Comparison of ENCODE assay signal across 13 mouse cellular contexts in genomic region chr2:160313595-160314007, GRCm38 (mm10). TPM values are rescaled to one million over a fixed set of nuclear protein-coding genes. Genes with fewer than 3 reads are reported as not detected.
DNase-seq lines count a peak whose midpoint lies in the region; ATAC-seq lines count a peak whose summit lies in the region.
"Had no signal": no experiment of that assay in that cellular context is flagged by ENCODE, and none has a peak within 500 bp of the region (broad histone marks: within the 10 kb centered on the region; RNA-seq: fewer than 3 reads in every experiment).

No protein-coding gene starts in this region.

- H3K9ac ChIP-seq in limb, embryonic 13.5 days, result no peak overlapping the region
- no peak overlapping the region for H3K9ac ChIP-seq in neural tube, embryonic 15.5 days (replicated peaks)

- DNase-seq in adrenal gland, postnatal 10 days, result peak; percentile 40
- no peak for DNase-seq in adrenal gland, adult 8-10 months
- no peak for DNase-seq in limb, embryonic 10.5 days (ENCODE audit: low spot score)
- peak; percentile 4 for DNase-seq in ZHBTc4 (ENCODE audit: low read depth, low spot score)
- DNase-seq in cerebellum, adult 11-12 months, result no peak
- DNase-seq: liver had no signal

- H3K36me3 ChIP-seq in limb, embryonic 13.5 days, result no peaks in the 10 kb centered on the region
- no peaks in the 10 kb centered on the region for H3K36me3 ChIP-seq in limb, embryonic 10.5 days
- H3K36me3 ChIP-seq in neural tube, embryonic 15.5 days, result no peaks in the 10 kb centered on the region
- H3K36me3 ChIP-seq: hindbrain, embryonic 10.5 days had no signal

- H3K27me3 ChIP-seq in limb, embryonic 13.5 days, result peaks cover 7% of the 10 kb centered on the region; the same call in 1 of the 2 replicates
- H3K27me3 ChIP-seq in limb, embryonic 10.5 days (ENCODE audit: low read depth, poor library complexity, severe bottlenecking), result peaks cover 9% of the 10 kb centered on the region; the same call in 1 of the 2 replicates
- 0 out of 2 replicates have a peak, but pooled peaks cover 4% of the 10 kb centered on the region for H3K27me3 ChIP-seq in neural tube, embryonic 15.5 days (replicated peaks)

- no peak overlapping the region for H3K27ac ChIP-seq in limb, embryonic 13.5 days
- no peak overlapping the region for H3K27ac ChIP-seq in limb, embryonic 10.5 days
- H3K27ac ChIP-seq in neural tube, embryonic 15.5 days (replicated peaks), result no peak overlapping the region
- H3K27ac ChIP-seq: hindbrain, embryonic 10.5 days had no signal

- H3K4me2 ChIP-seq in limb, embryonic 13.5 days (replicated peaks), result no peak overlapping the region
- H3K4me2 ChIP-seq in neural tube, embryonic 15.5 days, result no peak overlapping the region

- peak; percentile 28; the same call in 1 of the 2 replicates for ATAC-seq in limb, embryonic 13.5 days (ENCODE audit: low FRiP score, low read depth)
- 0 out of 4 replicates have a peak, but pooled peaks have one; percentile 7 to 17 for ATAC-seq in hematopoietic stem cell, adult 5-6 weeks (replicated peaks in 1 of 2; ENCODE audit: insufficient read depth in 1 of 2, low FRiP score in 2 of 2, low TSS enrichment in 1 of 2, low read depth in 1 of 2, poor library complexity in 2 of 2, severe bottlenecking in 2 of 2)
- no peak for ATAC-seq in neural tube, embryonic 15.5 days (ENCODE audit: low FRiP score)

- peaks cover 5% of the 10 kb centered on the region; the same call in 1 of the 2 replicates for H3K4me1 ChIP-seq in limb, embryonic 13.5 days
- peaks cover 6% of the 10 kb centered on the region for H3K4me1 ChIP-seq in limb, embryonic 10.5 days
- H3K4me1 ChIP-seq in neural tube, embryonic 15.5 days, result peaks cover 5% of the 10 kb centered on the region; the same call in 1 of the 2 replicates

- WGBS in limb, embryonic 13.5 days, result 34% methylated on average over 12 of the region's 12 CpGs
- 39% methylated on average over 12 of the region's 12 CpGs for WGBS in limb, embryonic 10.5 days
- WGBS in neural tube, embryonic 15.5 days, result 34% methylated on average over 12 of the region's 12 CpGs

- H3K4me3 ChIP-seq in limb, embryonic 13.5 days, result no peak overlapping the region
- no peak overlapping the region for H3K4me3 ChIP-seq in limb, embryonic 10.5 days
- H3K4me3 ChIP-seq in neural tube, embryonic 15.5 days (replicated peaks), result no peak overlapping the region
- H3K4me3 ChIP-seq: hindbrain, embryonic 10.5 days had no signal

- H3K9me3 ChIP-seq in limb, embryonic 13.5 days, result no peaks in the 10 kb centered on the region
- H3K9me3 ChIP-seq in limb, embryonic 10.5 days (replicated peaks), result no peaks in the 10 kb centered on the region
- H3K9me3 ChIP-seq in neural tube, embryonic 15.5 days (replicated peaks), result no peaks in the 10 kb centered on the region
- H3K9me3 ChIP-seq: hindbrain, embryonic 10.5 days had no signal

RNA-seq across cellular contexts. Expression of gene Gm826, which starts 20.4 kb away (rescaled TPM):
- total RNA-seq in adrenal gland, postnatal 10 days (2021), result 1 to 10 TPM; 2.1 to 2.2 TPM
- 1 to 10 TPM in 2 of 4 experiments, under 1 TPM in 2; 0.52 to 1.2 (median 0.83) TPM for total RNA-seq in adrenal gland, adult 8-10 months (2022)
- polyA plus RNA-seq in limb, embryonic 13.5 days (2015; fragmentation: Nextera tagmentation; extraction: Ambion mirVana), result 0.33 and 0.45 TPM in 2 replicates
- 0.28 TPM in 1 of 2 replicates, not detected in the other for polyA plus RNA-seq in limb, embryonic 10.5 days (2016; fragmentation: Nextera tagmentation; extraction: Ambion mirVana)
- total RNA-seq in hematopoietic stem cell, adult 5-6 weeks (2017), result not detected in 2 replicates
- 0.42 TPM in 1 of 2 replicates, not detected in the other for polyA plus RNA-seq in neural tube, embryonic 15.5 days (2015; fragmentation: Nextera tagmentation; extraction: Ambion mirVana)
- total RNA-seq: common myeloid progenitor, adult 5-6 weeks; layer of hippocampus, postnatal 25 days; megakaryocyte progenitor cell, adult 5-6 weeks had no signal

RNA-seq across cellular contexts. Expression of gene Mafb, which starts 53.3 kb away (rescaled TPM):
- 10 to 100 TPM; 15.4 to 38.4 TPM for total RNA-seq in adrenal gland, postnatal 10 days (2021)
- total RNA-seq in adrenal gland, adult 8-10 months (2022), result 10 to 100 TPM; 13.0 to 15.2 (median 14.0) TPM
- polyA plus RNA-seq in limb, embryonic 13.5 days (2015; fragmentation: Nextera tagmentation; extraction: Ambion mirVana), result 24.3 and 30.9 TPM in 2 replicates
- polyA plus RNA-seq in limb, embryonic 10.5 days (2016; fragmentation: Nextera tagmentation; extraction: Ambion mirVana), result 2.2 and 4.2 TPM in 2 replicates
- total RNA-seq in hematopoietic stem cell, adult 5-6 weeks (2017), result 0.56 and 1.5 TPM in 2 replicates
- 20.1 and 22.9 TPM in 2 replicates for polyA plus RNA-seq in neural tube, embryonic 15.5 days (2015; fragmentation: Nextera tagmentation; extraction: Ambion mirVana)
- total RNA-seq: common myeloid progenitor, adult 5-6 weeks had no signal

Comparison
In these comparisons a context has a peak if more than half of its experiments do, and no peak if none do; other contexts are left out.
1. DNase-seq: peak in adrenal gland, postnatal 10 days (single experiment) and ZHBTc4 (single experiment); none in adrenal gland, adult 8-10 months (single experiment), limb, embryonic 10.5 days (single experiment) and cerebellum, adult 11-12 months (single experiment).